Mouse (Mus musculus) midbrain, embryonic 15.5 days (tissue): ENCODE measurements at regions not wholly inside any gene's neighbourhood (a gene's known extent, or its start where the extent isn't known, plus 50 kb on each side); places are given as distances from the start of the nearest gene placed in this dataset.

Experiments
- ATAC-seq: fragments of 200-750 bp; cut with Nextera tagmentation; replicated peaks from 2 replicates; pipeline ENCODE4 v1.8.0; 2017; ENCODE audit warnings: moderate TSS enrichment
- H3K27ac ChIP-seq: fragments of 300-500 bp; sonication (generic); 2 replicates; pipeline ENCODE4 v1.5.1; 2015; ENCODE audit warnings: mild to moderate bottlenecking, inconsistent platforms
- H3K27me3 ChIP-seq: fragments of 300-500 bp; sonication (generic); replicated peaks from 2 replicates; pipeline ENCODE4 v1.6.1; 2015; ENCODE audit warnings: inconsistent platforms
- H3K36me3 ChIP-seq: fragments of 300-500 bp; sonication (generic); replicated peaks from 2 replicates; pipeline ENCODE4 v1.6.1; 2015; ENCODE audit warnings: inconsistent platforms
- H3K4me1 ChIP-seq: fragments of 300-500 bp; sonication (generic); 2 replicates; pipeline ENCODE4 v1.6.1; 2015; ENCODE audit warnings: inconsistent platforms
- H3K4me2 ChIP-seq: fragments of 300-500 bp; sonication (generic); 2 replicates; pipeline ENCODE4 v1.6.1; 2015; ENCODE audit warnings: inconsistent platforms, mild to moderate bottlenecking, moderate library complexity
- H3K4me3 ChIP-seq: fragments of 300-500 bp; sonication (generic); 2 replicates; pipeline ENCODE4 v1.5.1; 2015; ENCODE audit warnings: mild to moderate bottlenecking, inconsistent platforms
- H3K9ac ChIP-seq: fragments of 300-500 bp; sonication (generic); 2 replicates; pipeline ENCODE4 v1.6.1; 2015; ENCODE audit warnings: mild to moderate bottlenecking, inconsistent platforms
- H3K9me3 ChIP-seq: fragments of 300-500 bp; sonication (generic); 2 replicates; pipeline ENCODE4 v1.6.1; 2016; ENCODE audit warnings: inconsistent platforms
- WGBS: fragments of 180-500 bp; shearing (Covaris S2); methylation state at CpG from one replicate; pipeline ENCODE4 v1.1.7; 2015; ENCODE audit warnings: mixed read lengths; 5-methylcytosine and 5-hydroxymethylcytosine counted together

GRCm38 (mm10) chr6:84262766-84263165, 254.4 kb downstream of the Dysf start:
- no peak overlapping the region for H3K9ac ChIP-seq
- ATAC-seq: no peak
- no peaks in the 10 kb centered on the region for H3K36me3 ChIP-seq
- H3K4me3 ChIP-seq: no peak overlapping the region
- no peaks in the 10 kb centered on the region for H3K4me1 ChIP-seq
- WGBS: 68% methylated on average over 6 of the region's 6 CpGs
- no peaks in the 10 kb centered on the region for H3K9me3 ChIP-seq
- no peaks in the 10 kb centered on the region for H3K27me3 ChIP-seq
- H3K4me2 ChIP-seq: no peak overlapping the region
- no peak overlapping the region for H3K27ac ChIP-seq

GRCm38 (mm10) chr6:84261483-84261882, 253.1 kb downstream of the Dysf start:
- no peak overlapping the region for H3K4me3 ChIP-seq
- no peak overlapping the region for H3K4me2 ChIP-seq
- H3K27ac ChIP-seq: no peak overlapping the region
- WGBS: 86% methylated on average over 3 of the region's 3 CpGs
- no peaks in the 10 kb centered on the region for H3K9me3 ChIP-seq
- no peaks in the 10 kb centered on the region for H3K36me3 ChIP-seq
- ATAC-seq: no peak
- H3K4me1 ChIP-seq: no peaks in the 10 kb centered on the region
- H3K27me3 ChIP-seq: no peaks in the 10 kb centered on the region
- H3K9ac ChIP-seq: no peak overlapping the region
